Mouse (Mus musculus) mature B cell (primary cell): ENCODE measurements around the gene Hoxc9.

Source experiments
- in situ Hi-C: fragments of 300-500 bp; cut with MboI; formaldehyde crosslinking; loops from 2 replicates; pipeline ENCODE4 v1.14.3; 2019

Hoxc9 gene

GRCm38 (mm10) chr15:103015406-103016166 lies 39.3 kb downstream of the Hoxc9 start:
- in situ Hi-C loops, result no loop called here

- in situ Hi-C loops, result no loop called here
These were observed 42.4 kb downstream of the Hoxc9 start, which contains the start of gene Hoxc4 for GRCm38 (mm10) chr15:103018636-103019035. Hoxc4 (plus strand) TSS chr15:103018934.

GRCm38 (mm10) chr15:103020899-103021418 lies 44.7 kb downstream of the Hoxc9 start:
- in situ Hi-C loops, result no loop called here

- in situ Hi-C loops, result no loop called here
These were observed 45.3 kb downstream of the Hoxc9 start for GRCm38 (mm10) chr15:103021544-103021943.

GRCm38 (mm10) chr15:103024131-103024530 lies 47.9 kb downstream of the Hoxc9 start:
- in situ Hi-C loops, result no loop called here

- in situ Hi-C loops, result no loop called here
These were observed 51.3 kb downstream of the Hoxc9 start for GRCm38 (mm10) chr15:103027266-103028235.

- in situ Hi-C loops, result no loop called here
These were observed 52.8 kb downstream of the Hoxc9 start for GRCm38 (mm10) chr15:103028916-103029512.

GRCm38 (mm10) chr15:103030142-103030541 lies 53.9 kb downstream of the Hoxc9 start:
- in situ Hi-C loops, result no loop called here

- in situ Hi-C loops, result no loop called here
These were observed 55.9 kb downstream of the Hoxc9 start for GRCm38 (mm10) chr15:103032167-103032566.

- in situ Hi-C loops, result no loop called here
These were observed 56.7 kb downstream of the Hoxc9 start for GRCm38 (mm10) chr15:103032646-103033575.

- in situ Hi-C loops, result no loop called here
These were observed 58.0 kb downstream of the Hoxc9 start for GRCm38 (mm10) chr15:103034043-103034806.
